Mouse (Mus musculus) limb, embryonic 15.5 days (tissue): ENCODE measurements around the gene Ptpro. TPM values are rescaled to one million over a fixed set of nuclear protein-coding genes. Genes with fewer than 3 reads are reported as not detected.

Experiments
- ATAC-seq: fragments of 200-750 bp; cut with Nextera tagmentation; 2 replicates; pipeline ENCODE4 v1.8.0; 2017; ENCODE audit warnings: low read depth, moderate TSS enrichment; ENCODE audit not compliant: insufficient number of reproducible peaks, low FRiP score, low TSS enrichment
- H3K27ac ChIP-seq: fragments of 300-500 bp; sonication (generic); 2 replicates; pipeline ENCODE4 v1.5.1; 2015; ENCODE audit warnings: moderate library complexity, mild to moderate bottlenecking, inconsistent platforms
- H3K27me3 ChIP-seq: fragments of 300-500 bp; sonication (generic); 2 replicates; pipeline ENCODE4 v1.6.1; 2015; ENCODE audit warnings: inconsistent platforms
- H3K36me3 ChIP-seq: fragments of 300-500 bp; sonication (generic); 2 replicates; pipeline ENCODE4 v1.6.1; 2015; ENCODE audit warnings: inconsistent platforms
- H3K4me1 ChIP-seq: fragments of 300-500 bp; sonication (generic); 2 replicates; pipeline ENCODE4 v1.6.1; 2015; ENCODE audit warnings: inconsistent platforms
- H3K4me2 ChIP-seq: fragments of 300-500 bp; sonication (generic); 2 replicates; pipeline ENCODE4 v1.6.1; 2015; ENCODE audit warnings: mild to moderate bottlenecking, inconsistent platforms
- H3K4me3 ChIP-seq: fragments of 300-500 bp; sonication (generic); 2 replicates; pipeline ENCODE4 v1.5.1; 2015; ENCODE audit warnings: mild to moderate bottlenecking, inconsistent platforms
- H3K9ac ChIP-seq: fragments of 300-500 bp; sonication (generic); 2 replicates; pipeline ENCODE4 v1.6.1; 2015; ENCODE audit warnings: inconsistent platforms
- H3K9me3 ChIP-seq: fragments of 300-500 bp; sonication (generic); 2 replicates; pipeline ENCODE4 v1.6.1; 2016; ENCODE audit warnings: inconsistent platforms
- WGBS: fragments of 180-500 bp; shearing (Covaris S2); methylation state at CpG from one replicate; pipeline ENCODE4 v1.1.7; 2015; 5-methylcytosine and 5-hydroxymethylcytosine counted together
- polyA plus RNA-seq: library from polyadenylated mRNA; unstranded; fragments of >200 nt; fragmentation: Nextera tagmentation; extraction: Ambion mirVana; gene quantifications from 2 replicates; pipeline ENCODE4 v1.2.1, GENCODE M21; 2015

The Ptpro gene
- polyA plus RNA-seq, 1 experiment from 2014 or later, result 2.5 TPM

DNA sequence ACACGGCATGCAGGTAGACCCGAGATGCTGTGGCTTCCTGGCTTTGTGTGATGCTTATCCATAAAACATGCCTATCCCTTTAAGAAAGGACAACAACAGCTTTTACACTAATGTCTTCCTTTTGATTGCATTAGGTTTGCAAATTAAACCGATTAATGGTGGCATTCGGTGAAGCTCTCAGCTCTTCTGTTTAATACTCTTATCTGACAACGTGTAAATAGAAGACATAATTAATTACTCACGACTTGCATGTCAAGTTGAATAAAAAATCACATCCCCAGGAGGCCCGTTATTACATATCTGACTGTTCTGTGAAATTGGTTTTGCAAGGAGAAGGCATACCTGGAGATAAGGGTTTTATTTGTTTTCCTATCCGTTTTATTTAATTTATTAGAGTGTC, 15.9 kb downstream of the Ptpro start:
- H3K27ac ChIP-seq, result no peak overlapping the region
- no peak overlapping the region for H3K4me3 ChIP-seq
- H3K4me2 ChIP-seq, result no peak overlapping the region
- no peak overlapping the region for H3K9ac ChIP-seq
- no peak for ATAC-seq
- H3K9me3 ChIP-seq, result no peaks in the 10 kb centered on the region
- 82% methylated on average over 8 of the region's 8 CpGs for WGBS
- no peaks in the 10 kb centered on the region for H3K27me3 ChIP-seq
- H3K4me1 ChIP-seq, result no peaks in the 10 kb centered on the region
- H3K36me3 ChIP-seq, result no peaks in the 10 kb centered on the region

DNA sequence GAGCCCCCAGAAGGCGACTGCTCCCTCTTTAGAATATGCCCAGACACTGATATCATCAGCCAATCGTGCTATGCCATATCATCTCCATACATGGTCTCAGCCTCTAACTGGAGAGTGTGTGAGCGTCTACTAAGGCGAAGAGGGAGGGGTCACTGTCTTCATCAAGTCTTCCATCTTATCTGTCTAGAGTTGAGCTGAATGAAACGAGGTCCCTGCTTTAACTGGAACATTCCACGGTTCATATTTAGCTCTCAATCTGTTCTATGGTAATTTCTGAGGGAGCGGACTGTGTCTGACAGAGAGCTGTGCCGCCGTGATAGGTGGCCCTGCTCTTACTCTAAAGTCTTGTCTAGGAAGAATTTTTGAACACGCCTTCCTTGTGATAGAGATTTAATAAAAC, 16.5 kb downstream of the Ptpro start:
- no peak for ATAC-seq
- Histone ChIP-seq H3K9me3 (no peaks in the 10 kb centered on the region), H3K9ac (no peak overlapping the region), H3K27ac (no peak overlapping the region), H3K4me1 (no peaks in the 10 kb centered on the region), H3K4me2 (no peak overlapping the region), H3K4me3 (no peak overlapping the region), H3K36me3 (no peaks in the 10 kb centered on the region), H3K27me3 (no peaks in the 10 kb centered on the region)
- WGBS, result 85% methylated on average over 10 of the region's 10 CpGs

DNA sequence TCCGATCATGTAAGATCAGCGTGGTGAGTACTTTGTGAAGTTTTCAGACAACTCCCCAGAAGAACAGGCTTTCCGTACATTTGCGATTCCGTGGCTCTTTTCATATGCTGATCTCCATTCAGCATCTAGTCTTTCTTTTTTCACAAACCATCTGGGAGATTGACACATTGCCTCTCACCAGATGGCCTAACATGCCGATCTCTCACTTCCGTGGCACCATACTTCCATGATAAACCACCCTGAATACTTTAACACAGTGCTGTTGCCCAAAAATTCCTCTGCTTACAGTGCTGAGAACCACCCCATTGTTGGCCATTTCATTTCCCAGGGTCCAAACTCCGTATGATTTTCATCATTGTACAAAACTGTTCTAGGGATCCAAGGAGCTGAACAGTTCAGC, 20.4 kb downstream of the Ptpro start:
- H3K4me2 ChIP-seq, result no peak overlapping the region
- no peak overlapping the region for H3K27ac ChIP-seq
- no peaks in the 10 kb centered on the region for H3K9me3 ChIP-seq
- no peak overlapping the region for H3K4me3 ChIP-seq
- ATAC-seq, result no peak
- no peaks in the 10 kb centered on the region for H3K4me1 ChIP-seq
- no peak overlapping the region for H3K9ac ChIP-seq
- WGBS, result 87% methylated on average over 8 of the region's 8 CpGs
- H3K36me3 ChIP-seq, result no peaks in the 10 kb centered on the region
- no peaks in the 10 kb centered on the region for H3K27me3 ChIP-seq

- Histone ChIP-seq H3K4me2 (no peak overlapping the region), H3K27ac (no peak overlapping the region), H3K9ac (no peak overlapping the region), H3K4me3 (no peak overlapping the region), H3K27me3 (no peaks in the 10 kb centered on the region), H3K4me1 (peaks cover 3% of the 10 kb centered on the region; the same call in 1 of the 2 replicates), H3K36me3 (no peaks in the 10 kb centered on the region), H3K9me3 (no peaks in the 10 kb centered on the region)
- WGBS, result 68% methylated on average over 12 of the region's 12 CpGs
- no peak for ATAC-seq
Observed at GRCm38 (mm10) chr6:137277587-137277994, 25.5 kb downstream of the Ptpro start.

GRCm38 (mm10) chr6:137279576-137279975, 27.5 kb downstream of the Ptpro start:
- H3K4me2 ChIP-seq, result no peak overlapping the region
- ATAC-seq, result no peak
- no peak overlapping the region for H3K4me3 ChIP-seq
- no peaks in the 10 kb centered on the region for H3K27me3 ChIP-seq
- H3K9me3 ChIP-seq, result no peaks in the 10 kb centered on the region
- H3K4me1 ChIP-seq, result peaks cover 3% of the 10 kb centered on the region; the same call in 1 of the 2 replicates
- 40% methylated on average over 7 of the region's 7 CpGs for WGBS
- no peaks in the 10 kb centered on the region for H3K36me3 ChIP-seq
- no peak overlapping the region for H3K9ac ChIP-seq
- no peak overlapping the region for H3K27ac ChIP-seq

DNA sequence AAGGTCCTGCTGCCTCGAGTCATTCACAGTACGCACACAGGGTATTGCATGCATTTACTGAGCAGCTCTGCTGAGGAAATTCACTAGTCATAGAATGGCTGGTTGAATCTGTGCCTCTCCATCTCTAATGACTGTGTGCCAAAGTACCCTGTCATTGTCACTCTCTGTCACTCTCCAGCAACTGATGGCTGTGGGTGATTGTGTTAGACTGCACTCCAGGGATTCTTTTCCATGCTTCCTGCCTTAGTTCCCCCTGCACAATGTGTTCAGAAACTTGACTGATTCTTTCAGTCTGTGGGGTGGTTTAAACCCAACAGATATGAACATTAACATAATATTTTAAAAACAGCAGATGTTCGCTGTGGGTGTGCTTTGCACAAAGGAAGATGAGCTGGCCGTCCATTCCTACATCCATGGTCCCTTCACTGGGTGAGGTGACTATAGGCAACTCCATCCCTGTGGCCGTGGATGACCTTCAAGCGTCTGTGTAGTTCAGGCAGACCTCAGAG, 29.5 kb downstream of the Ptpro start:
- Histone ChIP-seq H3K4me3 (no peak overlapping the region), H3K4me1 (peaks cover 3% of the 10 kb centered on the region; the same call in 1 of the 2 replicates), H3K36me3 (no peaks in the 10 kb centered on the region), H3K4me2 (no peak overlapping the region), H3K27ac (no peak overlapping the region), H3K9ac (no peak overlapping the region), H3K27me3 (no peaks in the 10 kb centered on the region), H3K9me3 (no peaks in the 10 kb centered on the region)
- 81% methylated on average over 6 of the region's 6 CpGs for WGBS
- ATAC-seq, result no peak

DNA sequence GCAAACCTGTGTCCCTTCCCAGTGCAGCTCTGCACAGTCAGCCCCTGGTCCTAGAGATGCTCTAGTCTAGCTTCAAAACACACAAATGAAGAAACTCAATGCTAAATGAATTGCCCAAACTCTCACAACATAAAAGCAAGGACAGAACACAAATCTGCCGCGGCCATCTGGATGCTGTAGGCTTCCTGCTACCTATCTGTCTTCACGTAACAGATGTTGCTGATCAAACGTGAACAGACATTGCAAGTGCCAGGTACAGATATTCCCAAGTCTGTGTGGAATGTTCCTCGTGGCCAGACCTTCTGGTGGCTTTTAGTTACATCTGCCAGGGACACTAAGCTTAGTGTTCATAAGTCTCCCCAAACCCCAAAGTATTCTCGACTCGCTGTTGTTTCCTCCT, 29.9 kb downstream of the Ptpro start:
- WGBS, result 63% methylated on average over 7 of the region's 7 CpGs
- H3K9ac ChIP-seq, result no peak overlapping the region
- no peaks in the 10 kb centered on the region for H3K36me3 ChIP-seq
- peaks cover 3% of the 10 kb centered on the region; the same call in 1 of the 2 replicates for H3K4me1 ChIP-seq
- H3K4me3 ChIP-seq, result no peak overlapping the region
- H3K27me3 ChIP-seq, result no peaks in the 10 kb centered on the region
- no peak overlapping the region for H3K27ac ChIP-seq
- no peak for ATAC-seq
- H3K9me3 ChIP-seq, result no peaks in the 10 kb centered on the region
- no peak overlapping the region for H3K4me2 ChIP-seq

DNA sequence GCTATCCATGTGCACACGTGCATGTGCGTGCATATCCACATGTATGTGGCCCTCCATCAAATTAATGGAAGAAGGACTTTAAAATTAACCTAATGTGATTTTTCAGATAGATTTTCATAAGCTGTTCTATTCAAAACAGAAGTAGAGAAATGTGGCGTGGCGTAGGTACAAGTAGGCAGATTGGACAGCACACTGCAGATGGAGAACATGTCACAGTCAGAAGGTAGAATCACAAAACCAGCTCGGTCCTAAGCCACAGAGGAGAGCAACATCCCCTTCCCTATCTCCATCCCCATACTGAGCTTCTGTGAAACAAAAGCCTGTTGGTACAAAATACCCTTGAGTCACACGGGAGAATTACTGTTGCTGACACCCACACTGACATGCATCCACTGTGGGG, 34.3 kb downstream of the Ptpro start:
- ATAC-seq, result no peak

DNA sequence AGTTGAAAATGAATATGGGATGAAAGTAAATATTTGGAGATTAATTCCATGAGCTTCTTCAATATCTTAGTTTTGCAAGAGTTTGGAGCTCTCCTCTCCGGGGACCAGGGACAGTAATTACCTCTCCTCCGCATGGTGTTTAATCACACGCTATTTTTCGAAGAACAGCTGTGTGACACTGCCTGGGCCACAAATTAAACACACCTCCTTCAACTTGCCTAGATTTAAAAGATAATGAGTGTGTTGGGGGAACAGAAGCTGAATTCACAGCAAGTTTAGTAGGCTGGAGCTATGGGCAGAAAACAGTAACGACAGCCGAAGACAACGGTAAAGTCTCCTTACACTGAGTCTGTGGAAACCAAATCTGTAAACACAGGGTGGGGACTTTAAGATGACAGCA, 35.7 kb downstream of the Ptpro start:
- H3K4me1 ChIP-seq, result no peaks in the 10 kb centered on the region
- H3K27ac ChIP-seq, result no peak overlapping the region
- 72% methylated on average over 7 of the region's 7 CpGs for WGBS
- no peaks in the 10 kb centered on the region for H3K9me3 ChIP-seq
- no peak for ATAC-seq
- no peak overlapping the region for H3K9ac ChIP-seq
- H3K4me2 ChIP-seq, result no peak overlapping the region
- no peaks in the 10 kb centered on the region for H3K27me3 ChIP-seq
- H3K36me3 ChIP-seq, result no peaks in the 10 kb centered on the region
- H3K4me3 ChIP-seq, result no peak overlapping the region

More for the DNA sequence above, 34.3 kb downstream of the Ptpro start:
- no peak overlapping the region for H3K4me2 ChIP-seq
- H3K4me3 ChIP-seq, result no peak overlapping the region
- H3K9me3 ChIP-seq, result no peaks in the 10 kb centered on the region
- no peaks in the 10 kb centered on the region for H3K27me3 ChIP-seq
- no peak overlapping the region for H3K9ac ChIP-seq
- no peak overlapping the region for H3K27ac ChIP-seq
- WGBS, result 88% methylated on average over 6 of the region's 6 CpGs
- H3K4me1 ChIP-seq, result no peaks in the 10 kb centered on the region
- H3K36me3 ChIP-seq, result no peaks in the 10 kb centered on the region

- no peaks in the 10 kb centered on the region for H3K36me3 ChIP-seq
- ATAC-seq, result no peak
- H3K4me1 ChIP-seq, result no peaks in the 10 kb centered on the region
- no peaks in the 10 kb centered on the region for H3K27me3 ChIP-seq
- H3K4me2 ChIP-seq, result no peak overlapping the region
- H3K9me3 ChIP-seq, result no peaks in the 10 kb centered on the region
- no peak overlapping the region for H3K9ac ChIP-seq
- 79% methylated on average over 5 of the region's 5 CpGs for WGBS
- H3K4me3 ChIP-seq, result no peak overlapping the region
- H3K27ac ChIP-seq, result no peak overlapping the region
Observed at GRCm38 (mm10) chr6:137288264-137288663, 36.1 kb downstream of the Ptpro start.

- Histone ChIP-seq H3K27me3 (no peaks in the 10 kb centered on the region), H3K4me2 (no peak overlapping the region), H3K36me3 (no peaks in the 10 kb centered on the region), H3K4me3 (no peak overlapping the region), H3K9ac (no peak overlapping the region), H3K27ac (no peak overlapping the region), H3K9me3 (no peaks in the 10 kb centered on the region), H3K4me1 (no peaks in the 10 kb centered on the region)
- ATAC-seq, result no peak
- WGBS, result 74% methylated on average over 2 of the region's 2 CpGs
Observed at GRCm38 (mm10) chr6:137292421-137292820, 40.3 kb downstream of the Ptpro start.

DNA sequence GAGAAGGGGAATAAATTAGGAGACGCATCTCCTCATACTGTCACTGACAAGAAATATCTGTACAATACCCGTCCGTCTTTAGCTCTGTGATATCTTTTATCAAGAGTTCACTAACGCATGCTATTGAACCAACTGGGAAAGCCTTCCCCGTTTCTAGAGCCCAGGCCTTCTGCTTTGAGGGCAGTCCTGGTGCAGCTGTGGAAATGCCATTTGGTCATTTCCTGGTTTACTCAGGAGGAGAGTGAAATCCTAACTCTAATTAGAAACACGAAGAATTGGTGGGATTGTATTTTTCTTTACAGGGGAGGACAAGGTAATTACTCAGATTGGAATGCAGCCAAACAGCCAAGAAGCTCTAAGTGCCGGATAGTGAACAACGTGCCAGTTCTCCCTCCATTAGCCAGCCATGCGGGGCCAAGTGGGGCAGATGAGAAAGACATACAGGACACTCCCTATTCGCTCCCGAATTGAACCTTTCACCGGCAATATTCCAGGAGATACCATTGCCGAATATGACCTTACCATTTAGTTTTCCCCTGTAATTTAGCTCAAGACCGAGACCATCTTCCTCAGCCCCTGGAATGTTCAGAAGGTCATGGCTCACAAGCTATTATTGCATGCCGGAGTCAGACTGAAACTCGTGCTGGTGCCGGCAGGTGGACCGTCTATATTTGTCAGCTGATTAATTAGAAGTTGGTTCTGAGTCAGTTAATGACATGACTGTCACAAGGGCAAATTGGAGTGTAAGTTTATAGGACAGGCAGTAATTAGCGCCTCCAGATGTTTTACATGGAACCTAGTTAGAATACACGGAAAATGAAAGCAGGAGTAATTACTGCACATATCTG, 43.1 kb downstream of the Ptpro start:
- no peak for ATAC-seq

More for the DNA sequence above, 43.1 kb downstream of the Ptpro start:
- no peak overlapping the region for H3K4me3 ChIP-seq
- H3K4me1 ChIP-seq, result no peaks in the 10 kb centered on the region
- H3K9me3 ChIP-seq, result no peaks in the 10 kb centered on the region
- 40% methylated on average over 20 of the region's 20 CpGs for WGBS
- H3K36me3 ChIP-seq, result no peaks in the 10 kb centered on the region
- no peak overlapping the region for H3K27ac ChIP-seq
- H3K4me2 ChIP-seq, result no peak overlapping the region
- H3K9ac ChIP-seq, result no peak overlapping the region
- H3K27me3 ChIP-seq, result no peaks in the 10 kb centered on the region
